Comparison of ENCODE assay signal across 17 mouse cellular contexts in the genomic region with DNA sequence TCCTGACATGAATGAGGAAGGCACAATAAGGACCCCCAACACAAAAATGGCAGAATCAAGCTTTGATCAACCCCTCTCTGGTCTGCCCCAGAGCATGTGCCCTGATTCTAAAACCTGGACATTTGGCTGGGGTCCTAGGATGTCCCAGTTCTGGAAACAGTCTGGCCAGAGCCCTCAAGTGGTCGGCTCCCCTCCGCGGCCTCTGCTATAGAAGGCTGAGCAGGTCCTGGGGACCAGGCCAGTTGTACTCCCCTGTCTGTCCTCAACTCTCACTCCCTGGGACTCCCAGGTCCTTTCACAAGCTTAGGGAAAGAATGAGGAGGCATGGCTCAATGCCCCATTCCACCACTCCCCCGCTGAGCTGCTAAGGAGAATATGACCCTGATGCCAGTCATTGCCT. TPM values are rescaled to one million over a fixed set of nuclear protein-coding genes. Genes with fewer than 3 reads are reported as not detected.
DNase-seq lines count a peak whose midpoint lies in the region; ATAC-seq and TF ChIP-seq lines count a peak whose summit lies in the region.
"Had no signal": no experiment of that assay in that cellular context is flagged by ENCODE, and none has a peak within 500 bp of the region (broad histone marks: within the 10 kb centered on the region; RNA-seq: fewer than 3 reads in every experiment).

No protein-coding gene starts in this region.

- H3K4me2 ChIP-seq in lung, embryonic 15.5 days = peak overlapping the region; percentile 85; the same call in 1 of the 2 replicates
- peak overlapping the region; percentile 72; the same call in 1 of the 2 replicates for H3K4me2 ChIP-seq in neural tube, embryonic 15.5 days

- peak overlapping the region; percentile 61 for H3K4me3 ChIP-seq in cerebellum, adult 2 months (replicated peaks; ENCODE audit: insufficient read depth, low read depth, low read length)
- H3K4me3 ChIP-seq in lung, embryonic 15.5 days = peak overlapping the region; percentile 44; the same call in 1 of the 2 replicates
- 0 out of 2 replicates have a peak overlapping the region, but pooled peaks have one; percentile 49 for H3K4me3 ChIP-seq in neural tube, embryonic 15.5 days (replicated peaks)
- H3K4me3 ChIP-seq in thymus, adult 2 months (ENCODE audit: control insufficient read depth, insufficient read depth, low read length) = no peak overlapping the region
- H3K4me3 ChIP-seq: myocyte had no signal

- peaks cover 37% of the 10 kb centered on the region for H3K4me1 ChIP-seq in cerebellum, adult 2 months (ENCODE audit: control insufficient read depth, insufficient read depth, low read length)
- peaks cover 21% of the 10 kb centered on the region for H3K4me1 ChIP-seq in lung, embryonic 15.5 days
- peaks cover 32% of the 10 kb centered on the region for H3K4me1 ChIP-seq in neural tube, embryonic 15.5 days
- H3K4me1 ChIP-seq in thymus, adult 2 months (replicated peaks; ENCODE audit: control insufficient read depth, insufficient read depth, low read length) = peaks cover 7% of the 10 kb centered on the region; the same call in 1 of the 2 replicates

- no peak overlapping the region for H3K9ac ChIP-seq in lung, embryonic 15.5 days
- H3K9ac ChIP-seq in neural tube, embryonic 15.5 days (replicated peaks) = 0 out of 2 replicates have a peak overlapping the region, but pooled peaks have one; percentile 44

- H3K36me3 ChIP-seq in lung, embryonic 15.5 days = no peaks in the 10 kb centered on the region
- H3K36me3 ChIP-seq in neural tube, embryonic 15.5 days = no peaks in the 10 kb centered on the region
- H3K36me3 ChIP-seq in thymus, adult 2 months (ENCODE audit: control insufficient read depth, insufficient read depth, low read length) = no peaks in the 10 kb centered on the region

- WGBS in cerebellum, adult 2 months = 62% methylated on average over 4 of the region's 4 CpGs
- 9% methylated on average over 4 of the region's 4 CpGs for WGBS in lung, embryonic 15.5 days
- WGBS in neural tube, embryonic 15.5 days = 6% methylated on average over 4 of the region's 4 CpGs
- 91% methylated on average over 4 of the region's 4 CpGs for WGBS in thymus, adult 2 months

- no peaks in the 10 kb centered on the region for H3K9me3 ChIP-seq in lung, embryonic 15.5 days
- H3K9me3 ChIP-seq in neural tube, embryonic 15.5 days (replicated peaks) = no peaks in the 10 kb centered on the region

- H3K27me3 ChIP-seq in cerebellum, adult 2 months (ENCODE audit: control insufficient read depth, insufficient read depth, low read length) = no peaks in the 10 kb centered on the region
- H3K27me3 ChIP-seq in lung, embryonic 15.5 days = peaks cover 89% of the 10 kb centered on the region
- H3K27me3 ChIP-seq in neural tube, embryonic 15.5 days (replicated peaks) = peaks cover 79% of the 10 kb centered on the region
- H3K27me3 ChIP-seq in thymus, adult 2 months (ENCODE audit: control insufficient read depth, insufficient read depth, low read length) = peaks cover 10% of the 10 kb centered on the region; the same call in 1 of the 2 replicates

- H3K27ac ChIP-seq in cerebellum, adult 2 months (ENCODE audit: insufficient read depth, low read length) = no peak overlapping the region
- H3K27ac ChIP-seq in lung, embryonic 15.5 days = no peak overlapping the region
- H3K27ac ChIP-seq in neural tube, embryonic 15.5 days (replicated peaks) = no peak overlapping the region
- no peak overlapping the region for H3K27ac ChIP-seq in thymus, adult 2 months (ENCODE audit: control insufficient read depth, insufficient read depth, low read length)
- H3K27ac ChIP-seq: hindbrain, postnatal 0 days had no signal

- peak in 1 of 2 experiments; percentile 49 for DNase-seq in cerebellum, adult 2 months
- DNase-seq in cerebellum, adult 11 months = no peak
- DNase-seq in lung, adult 18-20 months = no peak
- peak; percentile 75 for DNase-seq in cerebellum, adult 9-11 months
- DNase-seq in thymus, adult 2 months = no peak
- DNase-seq in right cerebral cortex, postnatal 10 days (ENCODE audit: low spot score in 2 of 2) = no peak
- DNase-seq: gastrocnemius, postnatal 14 days; kidney, adult 9 months; liver had no signal

- no peak for TF ChIP-seq CTCF in cerebellum, adult 2 months (IDR thresholded peaks at IDR 0.05; ENCODE audit: borderline replicate concordance, insufficient read depth, low read depth, low read length)
- TF ChIP-seq CTCF in thymus, adult 2 months (IDR thresholded peaks at IDR 0.05; ENCODE audit: borderline replicate concordance, control insufficient read depth, extremely low read depth, insufficient read depth, low read length, poor library complexity) = no peak

- ATAC-seq in lung, embryonic 15.5 days (ENCODE audit: borderline replicate concordance, extremely low read depth, low FRiP score, low TSS enrichment) = no peak
- no peak for ATAC-seq in neural tube, embryonic 15.5 days (ENCODE audit: low FRiP score)

- TF ChIP-seq POLR2A in cerebellum, adult 2 months (IDR thresholded peaks at IDR 0.05; ENCODE audit: borderline replicate concordance, insufficient read depth, low read length) = no peak
- TF ChIP-seq POLR2A in thymus, adult 2 months (IDR thresholded peaks at IDR 0.05; ENCODE audit: control insufficient read depth, extremely low read depth, insufficient read depth, low read length, poor library complexity) = no peak

RNA-seq across cellular contexts. Expression of a gene that starts 0.6 kb away (rescaled TPM):
- 65.4 and 69.9 TPM in 2 replicates for polyA plus RNA-seq in cerebellum, adult 2 months (2012; rRNA removed)
- polyA plus RNA-seq in lung, embryonic 15.5 days (2015; fragmentation: Nextera tagmentation; extraction: Ambion mirVana) = 1.1 and 1.3 TPM in 2 replicates
- 4.6 and 6.7 TPM in 2 replicates for polyA plus RNA-seq in neural tube, embryonic 15.5 days (2015; fragmentation: Nextera tagmentation; extraction: Ambion mirVana)
- polyA plus RNA-seq in thymus, adult 2 months (2012; rRNA removed) = 0.93 and 1.1 TPM in 2 replicates
- polyA plus RNA-seq: G1E; stomach, embryonic 16.5 days had no signal

RNA-seq across cellular contexts. Expression of a gene that starts 10.9 kb away (rescaled TPM):
- 0.89 and 0.93 TPM in 2 replicates for polyA plus RNA-seq in cerebellum, adult 2 months (2012; rRNA removed)
- 0.12 TPM in 1 of 2 replicates, not detected in the other for polyA plus RNA-seq in lung, embryonic 15.5 days (2015; fragmentation: Nextera tagmentation; extraction: Ambion mirVana)
- polyA plus RNA-seq in neural tube, embryonic 15.5 days (2015; fragmentation: Nextera tagmentation; extraction: Ambion mirVana) = 0.66 and 0.90 TPM in 2 replicates
- 4.3 and 7.0 TPM in 2 replicates for polyA plus RNA-seq in thymus, adult 2 months (2012; rRNA removed)
- polyA plus RNA-seq: lung, embryonic 14.5 days had no signal

RNA-seq across cellular contexts. Expression of a gene that starts 31.3 kb away (rescaled TPM):
- 3.2 and 3.6 TPM in 2 replicates for polyA plus RNA-seq in cerebellum, adult 2 months (2012; rRNA removed)
- 71.6 and 74.5 TPM in 2 replicates for polyA plus RNA-seq in lung, embryonic 15.5 days (2015; fragmentation: Nextera tagmentation; extraction: Ambion mirVana)
- polyA plus RNA-seq in neural tube, embryonic 15.5 days (2015; fragmentation: Nextera tagmentation; extraction: Ambion mirVana) = 17.8 and 23.4 TPM in 2 replicates
- 44.8 and 68.0 TPM in 2 replicates for polyA plus RNA-seq in thymus, adult 2 months (2012; rRNA removed)

RNA-seq across cellular contexts. Expression of a gene that starts 39.0 kb away (rescaled TPM):
- 195 and 218 TPM in 2 replicates for polyA plus RNA-seq in cerebellum, adult 2 months (2012; rRNA removed)
- polyA plus RNA-seq in lung, embryonic 15.5 days (2015; fragmentation: Nextera tagmentation; extraction: Ambion mirVana) = not detected in 2 replicates
- polyA plus RNA-seq in neural tube, embryonic 15.5 days (2015; fragmentation: Nextera tagmentation; extraction: Ambion mirVana) = 13.0 and 18.4 TPM in 2 replicates
- 0.08 and 0.24 TPM in 2 replicates for polyA plus RNA-seq in thymus, adult 2 months (2012; rRNA removed)
- polyA plus RNA-seq: G1E; heart, embryonic 11.5 days; lung, embryonic 14.5 days; myocyte; stomach, embryonic 16.5 days had no signal
